Mouse (Mus musculus) left cerebral cortex, postnatal 10 days (tissue): Measurements from ENCODE around the gene Tet2. TPM values are rescaled to one million over a fixed set of nuclear protein-coding genes. Genes with fewer than 3 reads are reported as not detected.

Experiments used
- DNase-seq, 2 experiments: peaks; one replicate each; pipeline ENCODE4 v3.0.0; 2021 to 2022; ENCODE audit warnings: low spot score in 2 of 2, mixed read lengths in 1 of 2; ENCODE audit errors: extremely low spot score in 1 of 2
- intact Hi-C: fragments of 180-260 bp; cut with DNase I; formaldehyde crosslinking; loops from one replicate; pipeline ENCODE4 v1.15.1; 2025
- total RNA-seq, 2 experiments: library from RNA; stranded (reverse); gene quantifications; 2 replicates each; pipeline ENCODE4 v1.2.3; 2021

Tet2 gene
- total RNA-seq, 2 experiments from 2014 or later, result 53.5 to 55.1 TPM

GRCm38 (mm10) chr3:133526119-133526723 is 18.7 kb downstream of the Tet2 start:
- no peak for DNase-seq
- intact Hi-C loops, result no loop called here

DNA sequence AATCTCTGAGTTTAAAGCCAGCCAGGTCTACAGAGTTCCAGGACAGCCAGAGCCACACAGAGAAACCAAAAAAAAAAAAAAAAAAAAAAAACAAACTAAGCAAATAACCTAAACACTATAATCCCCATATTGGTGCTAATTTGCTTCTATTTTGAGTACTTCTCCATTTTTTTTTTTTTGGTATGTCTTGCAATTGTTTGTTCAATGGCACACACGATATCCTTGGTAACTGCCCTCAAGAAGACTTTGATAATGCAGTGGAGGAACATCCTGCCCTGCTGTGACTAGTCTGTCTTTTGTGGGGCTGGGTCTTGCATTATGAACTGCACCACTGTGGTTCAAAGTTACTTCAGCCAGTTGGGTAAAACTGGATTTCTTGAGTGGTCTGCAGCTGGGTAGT is 19.4 kb downstream of the Tet2 start:
- DNase-seq, result no peak
- intact Hi-C loops, result no loop called here

GRCm38 (mm10) chr3:133524341-133525050 is 20.4 kb downstream of the Tet2 start:
- intact Hi-C loops, result no loop called here

DNA sequence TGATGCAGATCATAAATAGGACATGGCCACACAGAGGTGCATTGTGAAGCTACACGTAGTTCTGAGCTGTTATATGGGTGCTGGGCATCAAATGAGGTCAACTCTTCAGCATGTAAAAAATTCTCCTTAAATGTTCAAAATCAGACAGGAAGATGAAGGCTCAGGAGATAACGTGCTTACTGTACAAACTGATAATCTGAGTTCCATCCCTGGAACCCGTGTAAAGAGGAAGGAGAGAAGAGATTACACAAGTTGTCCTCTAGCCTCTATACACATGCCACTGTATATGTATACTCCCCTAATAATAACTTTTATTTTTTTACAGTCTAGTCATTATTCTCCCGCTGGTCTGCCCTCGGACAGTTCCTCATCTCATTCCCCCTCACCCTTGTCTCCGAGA is 21.7 kb downstream of the Tet2 start:
- DNase-seq, result no peak
- intact Hi-C loops, result no loop called here

More at GRCm38 (mm10) chr3:133524341-133525050, 20.4 kb downstream of the Tet2 start:
- no peak for DNase-seq

DNA sequence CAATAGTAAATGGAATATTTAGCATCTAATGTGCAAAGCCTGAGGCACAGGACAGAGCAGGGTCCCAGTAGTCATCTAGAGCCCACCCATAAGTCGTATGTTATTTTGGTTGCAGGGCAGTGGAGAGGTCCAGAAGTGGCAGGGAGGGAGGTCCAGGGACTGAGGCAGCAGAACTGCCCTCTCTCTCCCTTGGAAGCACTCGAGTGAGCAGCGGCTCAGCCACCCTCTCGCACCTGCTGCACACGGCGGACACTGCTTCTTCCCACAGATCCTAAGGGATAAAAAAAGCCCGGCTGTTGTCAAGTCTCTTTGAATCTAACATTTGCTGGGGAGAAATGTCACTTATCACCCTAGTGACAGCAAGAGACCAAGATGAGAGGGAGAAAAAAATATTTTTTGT is 22.6 kb downstream of the Tet2 start:
- intact Hi-C loops, result no loop called here
- no peak for DNase-seq

DNA sequence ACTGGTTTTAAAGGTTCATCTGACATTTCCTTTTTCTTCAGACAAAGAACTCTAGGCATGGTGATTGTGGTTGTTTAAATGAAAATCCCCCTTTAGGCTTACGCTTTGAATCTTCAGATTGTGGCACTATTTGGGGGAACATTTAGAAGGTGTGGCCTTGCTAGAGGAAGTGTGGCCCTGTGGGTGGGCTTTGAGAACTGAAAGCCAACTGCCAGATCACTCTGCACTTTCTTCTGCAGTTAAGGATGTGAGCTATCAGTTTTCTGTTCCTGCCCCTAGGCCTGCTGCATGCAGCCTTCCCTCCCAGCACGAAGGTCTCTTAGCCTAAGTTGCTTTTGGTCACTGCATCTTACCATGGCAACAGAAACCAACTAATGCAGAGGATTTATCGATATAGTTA is 26.1 kb downstream of the Tet2 start:
- no peak for DNase-seq
- intact Hi-C loops, result no loop called here

DNA sequence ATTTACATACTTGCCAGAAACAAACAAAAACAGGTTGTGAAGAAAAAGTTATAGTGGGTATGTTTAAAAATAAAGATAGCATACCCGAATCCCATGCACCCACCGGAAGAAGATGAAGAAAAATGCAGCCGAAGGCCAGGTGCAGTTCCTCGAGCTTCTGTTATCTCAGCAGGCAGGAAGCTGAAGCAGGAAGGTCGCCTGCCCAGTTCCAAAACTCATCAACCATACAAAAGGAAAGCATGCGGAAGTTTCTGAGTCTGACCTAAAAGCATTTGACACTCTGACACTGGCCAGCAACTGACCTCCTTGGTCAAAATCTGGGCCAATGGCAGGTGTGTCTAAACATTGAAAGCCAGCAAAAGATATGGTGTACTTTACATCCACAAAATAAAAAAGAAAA is 26.8 kb downstream of the Tet2 start:
- intact Hi-C loops, result no loop called here
- DNase-seq, result no peak

GRCm38 (mm10) chr3:133517406-133517805 is 27.5 kb downstream of the Tet2 start:
- peak in 1 of 2 experiments; percentile 45 for DNase-seq
- intact Hi-C loops, result no loop called here

DNA sequence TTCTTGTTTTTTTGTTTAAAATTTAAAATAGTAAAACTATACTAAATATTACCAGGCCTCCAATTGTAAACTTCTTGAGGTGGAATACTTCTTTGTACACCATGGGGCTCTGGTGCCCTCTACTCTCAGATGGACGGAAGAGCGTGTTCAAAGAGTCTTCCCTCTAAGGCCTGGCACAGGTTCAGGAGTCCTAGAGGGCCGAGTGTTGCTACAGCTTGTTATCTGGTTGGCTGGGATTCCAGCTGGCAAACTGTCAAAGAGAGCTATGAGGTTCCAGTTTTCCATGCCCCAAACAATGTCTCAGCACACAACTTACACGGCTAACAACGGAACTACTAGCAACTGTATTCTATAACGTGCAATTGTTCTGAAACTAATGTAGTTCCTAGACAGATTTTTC is 28.8 kb downstream of the Tet2 start:
- intact Hi-C loops, result no loop called here
- peak in 1 of 2 experiments; percentile 87 for DNase-seq

DNA sequence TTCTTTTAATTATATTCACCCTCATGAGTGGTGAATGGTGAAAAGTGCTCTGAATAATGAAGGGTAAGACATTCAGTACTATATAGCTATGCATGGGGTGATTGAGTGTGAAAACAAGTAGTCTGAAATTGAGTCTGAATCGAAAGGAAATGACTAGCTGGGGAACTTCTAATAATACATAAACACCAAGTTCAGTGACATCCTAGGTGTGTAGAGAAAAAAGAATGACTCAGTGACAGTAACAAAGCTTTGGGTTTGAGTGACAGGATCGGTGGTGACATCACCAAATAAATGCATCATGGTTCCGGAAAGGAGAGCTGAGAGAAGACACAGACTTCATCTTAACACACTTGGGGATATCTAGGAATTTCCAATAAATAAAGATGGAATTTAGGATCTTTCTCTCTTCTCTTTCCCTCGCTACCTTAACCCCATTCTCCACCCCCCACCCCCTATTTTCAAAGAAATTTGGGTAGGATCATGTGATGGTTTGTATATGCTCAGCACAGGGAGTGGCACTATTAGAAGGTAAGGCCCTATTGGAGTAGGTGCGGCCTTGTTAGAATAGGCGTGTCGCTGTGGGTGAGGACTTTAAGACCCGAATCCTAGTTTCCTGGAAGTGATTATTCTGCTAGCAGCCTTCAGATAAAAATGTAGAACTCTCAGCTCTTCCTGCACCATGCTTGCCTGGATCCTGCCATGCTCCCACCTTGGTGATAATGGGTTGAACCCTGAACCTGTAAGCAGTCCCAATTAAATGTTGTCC is 29.6 kb downstream of the Tet2 start:
- intact Hi-C loops, result no loop called here
- DNase-seq, result no peak

DNA sequence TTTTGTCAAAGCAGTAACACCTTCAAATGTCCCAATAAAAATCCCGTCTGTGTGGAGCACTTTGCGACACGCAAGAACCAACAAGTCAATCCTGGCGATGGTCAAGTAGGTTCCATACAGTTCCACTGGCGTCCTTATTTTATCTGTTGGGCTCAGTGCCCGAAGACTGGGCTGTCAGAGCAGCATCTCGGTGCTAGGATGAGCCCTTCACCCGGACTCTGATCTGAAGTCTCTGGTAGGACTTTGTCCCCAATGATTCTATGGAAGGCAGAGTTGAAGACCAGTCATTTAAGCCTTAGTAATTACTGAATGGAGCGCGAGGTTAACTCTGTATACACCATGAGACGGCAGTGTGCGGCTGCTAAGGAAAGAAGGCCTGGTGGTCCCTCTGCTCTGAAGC is 30.6 kb downstream of the Tet2 start:
- no peak for DNase-seq
- intact Hi-C loops, result no loop called here

DNA sequence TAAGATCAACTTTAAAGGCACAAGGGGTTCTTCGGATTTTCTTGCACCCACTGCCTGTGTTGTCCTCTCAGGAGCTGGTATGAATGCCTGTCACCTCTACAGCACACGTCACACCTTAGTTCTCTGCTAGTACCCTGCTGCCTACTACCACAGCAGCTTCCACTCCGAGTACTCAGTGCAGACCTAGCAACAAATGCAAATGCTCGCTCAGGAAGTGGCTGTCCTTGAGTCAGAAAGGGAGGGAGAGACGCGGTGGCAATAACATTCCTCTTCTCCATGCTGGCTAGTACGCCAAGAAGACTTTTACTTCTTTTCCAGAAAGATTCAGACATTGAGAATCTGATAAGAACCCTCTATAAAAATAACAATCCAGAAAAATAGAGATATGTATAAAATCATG is 31.5 kb downstream of the Tet2 start:
- no peak for DNase-seq
- intact Hi-C loops, result no loop called here

- intact Hi-C loops, result no loop called here
- no peak for DNase-seq
Observed at GRCm38 (mm10) chr3:133510368-133510767, 34.6 kb downstream of the Tet2 start.

- intact Hi-C loops, result no loop called here
- peak in 1 of 2 experiments; percentile 9 for DNase-seq
Observed at GRCm38 (mm10) chr3:133509796-133510195, 35.1 kb downstream of the Tet2 start.

DNA sequence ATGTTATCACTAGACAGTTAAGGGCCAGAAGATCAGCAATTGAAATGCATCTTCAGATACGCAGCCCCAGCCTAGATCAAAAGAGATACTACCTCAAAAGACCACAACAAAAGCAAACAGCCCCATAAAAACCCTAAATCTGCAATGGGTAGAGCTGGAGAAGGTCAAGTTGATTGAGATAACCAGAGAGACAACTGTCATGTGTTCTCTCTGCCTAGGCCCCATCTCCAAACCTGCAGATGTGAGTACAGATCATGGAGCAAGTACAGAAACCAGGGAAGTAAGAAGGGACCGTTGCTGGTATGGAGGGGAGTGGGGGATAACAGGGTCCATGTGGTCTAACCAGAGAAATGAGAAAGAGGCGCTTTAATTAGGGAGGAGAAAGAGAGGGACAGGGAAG is 36.1 kb downstream of the Tet2 start:
- intact Hi-C loops, result no loop called here

DNA sequence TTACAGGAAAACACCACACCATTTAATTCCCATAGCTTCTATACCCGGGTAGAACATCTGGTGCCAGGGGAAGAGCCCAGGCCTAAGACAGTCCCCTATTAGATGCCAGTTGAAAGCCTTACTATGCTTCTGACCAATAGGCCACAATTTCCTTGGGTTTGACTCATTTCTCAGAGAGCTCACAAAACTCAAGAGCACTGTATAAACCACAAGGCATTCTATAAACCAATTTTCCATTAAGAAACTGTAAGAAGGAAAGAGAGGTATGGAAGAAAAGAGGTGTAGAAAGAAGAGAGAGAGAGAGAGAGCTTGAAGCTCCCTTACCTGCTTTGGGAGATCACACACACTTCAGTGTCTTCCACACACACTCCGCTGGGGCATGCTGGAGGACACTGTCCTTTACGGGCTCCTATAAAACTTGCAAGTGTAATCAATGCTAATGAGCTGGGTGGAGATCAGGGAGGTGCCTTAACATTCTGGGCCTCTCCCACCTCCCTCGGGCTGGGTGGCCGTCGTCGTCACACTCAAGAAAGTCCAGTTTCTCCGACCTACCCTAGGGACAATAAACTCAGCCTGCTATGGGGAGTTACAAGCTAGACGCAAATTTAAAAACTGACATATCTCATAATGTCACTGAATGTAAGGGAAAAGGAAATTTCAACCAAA is 38.5 kb downstream of the Tet2 start:
- DNase-seq, result no peak
- intact Hi-C loops, result no loop called here

More for the DNA sequence above, 36.1 kb downstream of the Tet2 start:
- no peak for DNase-seq

GRCm38 (mm10) chr3:133496953-133497352 is 48.0 kb downstream of the Tet2 start:
- DNase-seq, result peak in 1 of 2 experiments; percentile 30
- intact Hi-C loops, result no loop called here

GRCm38 (mm10) chr3:133491370-133491769 is 53.6 kb downstream of the Tet2 start:
- intact Hi-C loops, result no loop called here
- DNase-seq, result no peak

GRCm38 (mm10) chr3:133488022-133488725 is 56.8 kb downstream of the Tet2 start:
- DNase-seq, result no peak
- intact Hi-C loops, result no loop called here
